11 mouse cellular contexts compared by ENCODE assay signal in genomic region chr3:18695113-18695792, GRCm38 (mm10).
A peak's percentile ranks its signal among the peaks of the same experiment; 100 is the strongest.
DNase-seq lines count a peak whose midpoint lies in the region; ATAC-seq lines count a peak whose summit lies in the region.
"Had no signal": no experiment of that assay in that cellular context is flagged by ENCODE, and none has a peak within 500 bp of the region (broad histone marks: within the 10 kb centered on the region; RNA-seq: fewer than 3 reads in every experiment).

No protein-coding gene starts in this region.

- WGBS in heart, embryonic 11.5 days (ENCODE audit: insufficient replicate concordance) = 74% methylated on average over 4 of the region's 4 CpGs
- WGBS in forebrain, embryonic 12.5 days = 67% methylated on average over 4 of the region's 4 CpGs
- 29% methylated on average over 4 of the region's 4 CpGs for WGBS in limb, embryonic 11.5 days
- 76% methylated on average over 4 of the region's 4 CpGs for WGBS in heart, embryonic 10.5 days

- no peaks in the 10 kb centered on the region for H3K27me3 ChIP-seq in heart, embryonic 11.5 days (ENCODE audit: control insufficient read depth, insufficient read depth, low read length)
- no peaks in the 10 kb centered on the region for H3K27me3 ChIP-seq in forebrain, embryonic 12.5 days
- H3K27me3 ChIP-seq in limb, embryonic 11.5 days (ENCODE audit: control insufficient read depth, insufficient read depth, low read length) = no peaks in the 10 kb centered on the region
- no peaks in the 10 kb centered on the region for H3K27me3 ChIP-seq in heart, embryonic 10.5 days (ENCODE audit: insufficient read depth, poor library complexity, severe bottlenecking)
- H3K27me3 ChIP-seq: embryonic facial prominence, embryonic 12.5 days had no signal

- no peak overlapping the region for H3K4me3 ChIP-seq in heart, embryonic 11.5 days (ENCODE audit: low read depth, low read length)
- no peak overlapping the region for H3K4me3 ChIP-seq in forebrain, embryonic 12.5 days (replicated peaks)
- no peak overlapping the region for H3K4me3 ChIP-seq in limb, embryonic 11.5 days (ENCODE audit: low read depth, low read length)
- H3K4me3 ChIP-seq in heart, embryonic 10.5 days = no peak overlapping the region
- H3K4me3 ChIP-seq: embryonic facial prominence, embryonic 12.5 days had no signal

- no peaks in the 10 kb centered on the region for H3K9me3 ChIP-seq in heart, embryonic 11.5 days (replicated peaks; ENCODE audit: control insufficient read depth, low read length)
- no peaks in the 10 kb centered on the region for H3K9me3 ChIP-seq in forebrain, embryonic 12.5 days
- H3K9me3 ChIP-seq in limb, embryonic 11.5 days (ENCODE audit: control insufficient read depth, low read length) = no peaks in the 10 kb centered on the region
- H3K9me3 ChIP-seq in heart, embryonic 10.5 days = no peaks in the 10 kb centered on the region
- H3K9me3 ChIP-seq: embryonic facial prominence, embryonic 12.5 days had no signal

- no peak overlapping the region for H3K27ac ChIP-seq in heart, embryonic 11.5 days (ENCODE audit: low read depth, low read length)
- peak overlapping the region; percentile 32; the same call in 1 of the 2 replicates for H3K27ac ChIP-seq in forebrain, embryonic 12.5 days
- H3K27ac ChIP-seq in limb, embryonic 11.5 days (replicated peaks; ENCODE audit: low read depth, low read length) = 0 out of 2 replicates have a peak overlapping the region, but pooled peaks have one; percentile 36
- H3K27ac ChIP-seq in heart, embryonic 10.5 days = no peak overlapping the region
- H3K27ac ChIP-seq: embryonic facial prominence, embryonic 12.5 days had no signal

- no peak overlapping the region for H3K9ac ChIP-seq in heart, embryonic 11.5 days (ENCODE audit: low read depth, low read length)
- no peak overlapping the region for H3K9ac ChIP-seq in forebrain, embryonic 12.5 days
- H3K9ac ChIP-seq in limb, embryonic 11.5 days (ENCODE audit: low read length) = no peak overlapping the region
- H3K9ac ChIP-seq: embryonic facial prominence, embryonic 12.5 days had no signal

- H3K4me1 ChIP-seq in heart, embryonic 11.5 days (ENCODE audit: control insufficient read depth, insufficient read depth, low read length) = no peaks in the 10 kb centered on the region
- peaks cover 10% of the 10 kb centered on the region; the same call in 1 of the 2 replicates for H3K4me1 ChIP-seq in forebrain, embryonic 12.5 days
- H3K4me1 ChIP-seq in limb, embryonic 11.5 days (ENCODE audit: control insufficient read depth, insufficient read depth, low read length) = 0 out of 2 replicates have a peak, but pooled peaks cover 4% of the 10 kb centered on the region
- H3K4me1 ChIP-seq in heart, embryonic 10.5 days = no peaks in the 10 kb centered on the region
- H3K4me1 ChIP-seq: embryonic facial prominence, embryonic 12.5 days had no signal

- ATAC-seq in heart, embryonic 11.5 days (replicated peaks; ENCODE audit: insufficient number of reproducible peaks, low FRiP score, low TSS enrichment) = no peak
- ATAC-seq in forebrain, embryonic 12.5 days (ENCODE audit: low FRiP score) = peak; percentile 90
- ATAC-seq in limb, embryonic 11.5 days (ENCODE audit: insufficient number of reproducible peaks, low FRiP score, low TSS enrichment, low read depth) = peak; percentile 82; the same call in 1 of the 2 replicates
- ATAC-seq: CD4-positive, CD25-positive, alpha-beta regulatory T cell, adult 4 months had no signal

- DNase-seq in heart, postnatal 10 days = peak; percentile 10 to 14
- DNase-seq in limb, embryonic 11.5 days (ENCODE audit: low spot score) = peak; percentile 29
- peak; percentile 45 for DNase-seq in retina, embryonic 14.5 days (ENCODE audit: low spot score)
- DNase-seq in T-cell, adult 2 months (ENCODE audit: low spot score) = no peak
- DNase-seq in heart, embryonic 10.5 days (ENCODE audit: low spot score) = no peak
- DNase-seq in right cerebral cortex, postnatal 4 days = no peak
- DNase-seq: kidney, postnatal 14 days had no signal

- H3K4me2 ChIP-seq in heart, embryonic 11.5 days = no peak overlapping the region
- no peak overlapping the region for H3K4me2 ChIP-seq in forebrain, embryonic 12.5 days
- H3K4me2 ChIP-seq in limb, embryonic 11.5 days (ENCODE audit: low read depth, severe bottlenecking) = no peak overlapping the region
- H3K4me2 ChIP-seq: embryonic facial prominence, embryonic 12.5 days had no signal

- intact Hi-C loops in heart, postnatal 10 days (cut with DNase I) = no loop called here

- no peaks in the 10 kb centered on the region for H3K36me3 ChIP-seq in heart, embryonic 11.5 days (ENCODE audit: control insufficient read depth, insufficient read depth, low read length)
- H3K36me3 ChIP-seq in forebrain, embryonic 12.5 days (replicated peaks) = no peaks in the 10 kb centered on the region
- H3K36me3 ChIP-seq in limb, embryonic 11.5 days (ENCODE audit: control insufficient read depth, insufficient read depth, low read length) = no peaks in the 10 kb centered on the region
- H3K36me3 ChIP-seq in heart, embryonic 10.5 days = no peaks in the 10 kb centered on the region
- H3K36me3 ChIP-seq: embryonic facial prominence, embryonic 12.5 days had no signal

Comparison
In these comparisons a context has a peak if more than half of its experiments do, and no peak if none do; other contexts are left out.
1. DNase-seq: peak in heart, postnatal 10 days (2 of 2), limb, embryonic 11.5 days (single experiment) and retina, embryonic 14.5 days (single experiment); none in T-cell, adult 2 months (single experiment), heart, embryonic 10.5 days (single experiment) and right cerebral cortex, postnatal 4 days (single experiment).
2. H3K27ac ChIP-seq: peak in forebrain, embryonic 12.5 days (single experiment) and limb, embryonic 11.5 days (single experiment); none in heart, embryonic 11.5 days (single experiment) and heart, embryonic 10.5 days (single experiment).